Mouse (Mus musculus): ENCODE measurements around the gene Esrrg.

Gene Esrrg

GRCm38 (mm10) chr1:188093724-188094123 lies 485.1 kb downstream of the Esrrg start:
- DNase-seq = no peak

GRCm38 (mm10) chr1:188101832-188102231 lies 493.2 kb downstream of the Esrrg start:
- no peak for DNase-seq

GRCm38 (mm10) chr1:188103179-188103578 lies 494.6 kb downstream of the Esrrg start:
- DNase-seq = no peak

- DNase-seq = no peak
Measured at GRCm38 (mm10) chr1:188105516-188105915, 496.9 kb downstream of the Esrrg start.

- no peak for DNase-seq
Measured at GRCm38 (mm10) chr1:188107946-188108345, 499.4 kb downstream of the Esrrg start.

- no peak for DNase-seq
Measured at GRCm38 (mm10) chr1:188111552-188111951, 503.0 kb downstream of the Esrrg start.

- DNase-seq = no peak
Measured at GRCm38 (mm10) chr1:188113240-188113639, 504.6 kb downstream of the Esrrg start.

GRCm38 (mm10) chr1:188118125-188118524 lies 509.5 kb downstream of the Esrrg start:
- no peak for DNase-seq

- no peak for DNase-seq
Measured at GRCm38 (mm10) chr1:188119806-188120205, 511.2 kb downstream of the Esrrg start.

GRCm38 (mm10) chr1:188125521-188126021 lies 517.0 kb downstream of the Esrrg start:
- no peak for DNase-seq

GRCm38 (mm10) chr1:188136126-188136525 lies 527.5 kb downstream of the Esrrg start:
- DNase-seq = no peak

- DNase-seq = no peak
Measured at GRCm38 (mm10) chr1:188139473-188139872, 530.9 kb downstream of the Esrrg start.

- no peak for DNase-seq
Measured at GRCm38 (mm10) chr1:188140221-188140620, 531.6 kb downstream of the Esrrg start.

GRCm38 (mm10) chr1:188147381-188148156 lies 539.0 kb downstream of the Esrrg start:
- no peak for DNase-seq

- DNase-seq = no peak
Measured at GRCm38 (mm10) chr1:188151066-188151465, 542.5 kb downstream of the Esrrg start.

- no peak for DNase-seq
Measured at GRCm38 (mm10) chr1:188152011-188152410, 543.4 kb downstream of the Esrrg start.

GRCm38 (mm10) chr1:188153665-188154064 lies 545.1 kb downstream of the Esrrg start:
- DNase-seq = no peak

- no peak for DNase-seq
Measured at GRCm38 (mm10) chr1:188154466-188155110, 546.0 kb downstream of the Esrrg start.

GRCm38 (mm10) chr1:188155135-188155779 lies 546.7 kb downstream of the Esrrg start:
- no peak for DNase-seq

GRCm38 (mm10) chr1:188156520-188156919 lies 547.9 kb downstream of the Esrrg start:
- DNase-seq = no peak

GRCm38 (mm10) chr1:188157237-188157955 lies 548.8 kb downstream of the Esrrg start:
- DNase-seq = no peak

- DNase-seq = no peak
Measured at GRCm38 (mm10) chr1:188158675-188159074, 550.1 kb downstream of the Esrrg start.

- no peak for DNase-seq
Measured at GRCm38 (mm10) chr1:188159108-188159507, 550.5 kb downstream of the Esrrg start.
